Mouse (Mus musculus) heart, embryonic 16.5 days (tissue): ENCODE data around the gene Rnf113a2. TPM values are rescaled to one million over a fixed set of nuclear protein-coding genes. Genes with fewer than 3 reads are reported as not detected.

ENCODE experiments used
- ATAC-seq: fragments of 200-750 bp; cut with Nextera tagmentation; replicated peaks from 2 replicates; pipeline ENCODE4 v1.8.0; 2017; ENCODE audit warnings: moderate number of reproducible peaks; ENCODE audit not compliant: insufficient read depth, low FRiP score; ENCODE audit errors: extremely low read depth
- H3K27ac ChIP-seq: fragments of 300-500 bp; sonication (generic); 2 replicates; pipeline ENCODE4 v1.5.1; 2014; ENCODE audit warnings: mild to moderate bottlenecking, low read length, control low read depth, moderate library complexity
- H3K27me3 ChIP-seq: fragments of 300-500 bp; sonication (generic); 2 replicates; pipeline ENCODE4 v1.6.1; 2014; ENCODE audit warnings: low read length, mixed read lengths; ENCODE audit not compliant: control insufficient read depth, insufficient read depth
- H3K36me3 ChIP-seq: fragments of 300-500 bp; sonication (generic); 2 replicates; pipeline ENCODE4 v1.6.1; 2014; ENCODE audit not compliant: control insufficient read depth, insufficient read depth
- H3K4me1 ChIP-seq: fragments of 300-500 bp; sonication (generic); 2 replicates; pipeline ENCODE4 v1.6.1; 2014; ENCODE audit warnings: low read length, mixed read lengths; ENCODE audit not compliant: control insufficient read depth, insufficient read depth
- H3K4me2 ChIP-seq: fragments of 300-500 bp; sonication (generic); 2 replicates; pipeline ENCODE4 v1.6.1; 2014; ENCODE audit warnings: low read depth, mild to moderate bottlenecking, control low read depth, low read length
- H3K4me3 ChIP-seq: fragments of 300-500 bp; sonication (generic); 2 replicates; pipeline ENCODE4 v1.5.1; 2014; ENCODE audit warnings: mild to moderate bottlenecking, control low read depth, low read length
- H3K9ac ChIP-seq: fragments of 300-500 bp; sonication (generic); 2 replicates; pipeline ENCODE4 v1.6.1; 2014; ENCODE audit warnings: low read length, control low read depth
- H3K9me3 ChIP-seq: fragments of 300-500 bp; sonication (generic); replicated peaks from 2 replicates; pipeline ENCODE4 v1.6.1; 2016; ENCODE audit warnings: low read length; ENCODE audit not compliant: control insufficient read depth
- WGBS: fragments of 180-500 bp; shearing (Covaris S2); extraction: QIAGEN DNeasy Blood & Tissue Kit; methylation state at CpG from one replicate; pipeline ENCODE4 v1.1.7; 2014; 5-methylcytosine and 5-hydroxymethylcytosine counted together
- polyA plus RNA-seq: library from polyadenylated mRNA; unstranded; fragments of >200 nt; fragmentation: Nextera tagmentation; extraction: Ambion mirVana; gene quantifications from 2 replicates; pipeline ENCODE4 v1.2.1, GENCODE M21; 2015

Rnf113a2 gene
- polyA plus RNA-seq, 1 experiment from 2014 or later: 25.1 TPM

DNA sequence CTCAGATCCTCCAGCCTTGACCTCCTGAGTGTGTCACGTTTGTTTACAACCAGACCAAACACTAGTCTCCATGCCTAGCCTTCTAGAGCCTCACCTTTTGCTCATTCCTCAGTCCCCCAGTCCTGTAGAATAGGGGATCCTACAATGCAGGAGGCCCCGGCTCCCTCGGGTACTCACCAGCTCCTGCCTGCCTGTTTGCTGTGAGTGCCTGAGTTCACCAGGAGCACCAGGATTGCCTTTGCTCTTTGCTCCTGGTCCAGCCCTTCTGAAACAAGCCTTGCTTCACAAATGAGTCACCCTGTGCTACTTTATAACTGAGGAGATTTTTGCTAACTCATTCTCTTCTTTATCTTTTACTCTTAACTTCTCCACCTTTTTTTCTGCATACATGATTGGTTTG lies 16.3 kb upstream of the Rnf113a2 start:
- Histone ChIP-seq H3K36me3 (no peaks in the 10 kb centered on the region), H3K27ac (no peak overlapping the region), H3K9ac (no peak overlapping the region), H3K27me3 (no peaks in the 10 kb centered on the region), H3K4me2 (no peak overlapping the region), H3K4me1 (peaks cover 4% of the 10 kb centered on the region; the same call in 1 of the 2 replicates), H3K9me3 (no peaks in the 10 kb centered on the region), H3K4me3 (no peak overlapping the region)
- ATAC-seq: no peak
- WGBS: 61% methylated on average over 3 of the region's 3 CpGs

GRCm38 (mm10) chr12:84402923-84403322 lies 14.1 kb upstream of the Rnf113a2 start:
- H3K9me3 ChIP-seq: no peaks in the 10 kb centered on the region
- H3K36me3 ChIP-seq: no peaks in the 10 kb centered on the region
- ATAC-seq: no peak
- no peaks in the 10 kb centered on the region for H3K27me3 ChIP-seq
- H3K27ac ChIP-seq: 0 out of 2 replicates have a peak overlapping the region, but pooled peaks have one; percentile 14
- no peak overlapping the region for H3K4me2 ChIP-seq
- no peak overlapping the region for H3K9ac ChIP-seq
- peaks cover 4% of the 10 kb centered on the region for H3K4me1 ChIP-seq
- 44% methylated on average over 9 of the region's 9 CpGs for WGBS
- no peak overlapping the region for H3K4me3 ChIP-seq

GRCm38 (mm10) chr12:84404541-84404940 lies 12.5 kb upstream of the Rnf113a2 start:
- no peaks in the 10 kb centered on the region for H3K36me3 ChIP-seq
- no peak overlapping the region for H3K4me3 ChIP-seq
- no peaks in the 10 kb centered on the region for H3K27me3 ChIP-seq
- ATAC-seq: no peak
- H3K9ac ChIP-seq: no peak overlapping the region
- no peak overlapping the region for H3K4me2 ChIP-seq
- WGBS: 92% methylated on average over 6 of the region's 6 CpGs
- H3K4me1 ChIP-seq: peaks cover 8% of the 10 kb centered on the region
- no peak overlapping the region for H3K27ac ChIP-seq
- no peaks in the 10 kb centered on the region for H3K9me3 ChIP-seq

DNA sequence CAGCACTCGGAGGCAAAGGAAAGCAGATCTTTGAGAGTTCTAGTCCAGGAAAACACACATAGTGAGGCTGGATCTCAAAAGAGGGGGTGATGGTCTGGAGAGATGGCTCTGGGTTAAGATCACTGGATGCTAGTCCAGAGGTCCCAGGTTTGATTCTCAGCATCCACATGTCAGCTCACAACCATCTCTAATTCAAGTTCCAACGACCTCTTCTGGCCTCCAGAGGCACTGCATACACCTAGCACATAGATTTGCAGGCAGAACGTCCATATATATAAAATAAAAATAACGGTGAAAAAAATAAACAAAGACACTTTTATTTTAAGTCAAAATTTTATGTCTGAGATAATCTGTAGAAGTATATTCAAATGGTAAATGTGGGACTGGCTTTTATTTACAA lies 9.7 kb upstream of the Rnf113a2 start:
- Histone ChIP-seq H3K4me1 (peaks cover 10% of the 10 kb centered on the region), H3K27me3 (no peaks in the 10 kb centered on the region), H3K27ac (no peak overlapping the region), H3K36me3 (no peaks in the 10 kb centered on the region), H3K4me3 (no peak overlapping the region), H3K9me3 (no peaks in the 10 kb centered on the region), H3K4me2 (no peak overlapping the region), H3K9ac (no peak overlapping the region)
- ATAC-seq: no peak
- 64% methylated on average over 4 of the region's 4 CpGs for WGBS

- Histone ChIP-seq H3K27me3 (no peaks in the 10 kb centered on the region), H3K9me3 (no peaks in the 10 kb centered on the region), H3K27ac (peak overlapping the region; percentile 96), H3K9ac (peak overlapping the region; percentile 94), H3K36me3 (no peaks in the 10 kb centered on the region), H3K4me3 (peak overlapping the region; percentile 94), H3K4me1 (peaks cover 7% of the 10 kb centered on the region), H3K4me2 (peak overlapping the region; percentile 74)
- peak; percentile 60 for ATAC-seq
- 1% methylated on average over 45 of the region's 52 CpGs for WGBS
Observed at GRCm38 (mm10) chr12:84407874-84408818, 8.8 kb upstream of the Rnf113a2 start.

- no peaks in the 10 kb centered on the region for H3K36me3 ChIP-seq
- ATAC-seq: peak; percentile 95
- H3K9ac ChIP-seq: peak within 1 kb of the TSS; percentile 94
- H3K4me1 ChIP-seq: peaks cover 7% of the 10 kb centered on the region
- no peaks in the 10 kb centered on the region for H3K9me3 ChIP-seq
- H3K4me3 ChIP-seq: peak within 1 kb of the TSS; percentile 94
- peak within 1 kb of the TSS; percentile 96 for H3K27ac ChIP-seq
- under 1% methylated on average over 60 of the region's 63 CpGs for WGBS
- H3K4me2 ChIP-seq: peak within 1 kb of the TSS; percentile 74
- no peaks in the 10 kb centered on the region for H3K27me3 ChIP-seq
Observed at GRCm38 (mm10) chr12:84408819-84409507, 8.0 kb upstream of the Rnf113a2 start, which contains the start of the genes Entpd5 and Bbof1. Gene Entpd5, minus strand, starts transcription at chr12:84409029. Gene Bbof1, plus strand, starts transcription at chr12:84409071.

DNA sequence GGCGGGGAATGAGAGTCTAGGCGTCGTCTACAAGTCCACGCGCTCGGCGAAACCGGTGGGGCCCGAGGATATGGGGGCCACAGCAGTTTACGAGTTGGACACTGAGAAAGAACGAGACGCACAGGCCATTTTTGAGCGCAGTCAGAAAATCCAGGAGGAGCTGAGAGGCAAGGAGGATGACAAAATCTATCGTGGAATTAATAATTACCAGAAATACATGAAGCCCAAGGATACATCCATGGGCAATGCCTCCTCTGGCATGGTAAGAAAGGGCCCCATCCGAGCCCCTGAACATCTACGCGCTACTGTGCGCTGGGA lies 568 bp downstream of the Rnf113a2 start:
- no peak for ATAC-seq
- no peaks in the 10 kb centered on the region for H3K9me3 ChIP-seq
- WGBS: 32% methylated on average over 18 of the region's 18 CpGs
- no peaks in the 10 kb centered on the region for H3K27me3 ChIP-seq
- peak overlapping the region; percentile 53 for H3K4me3 ChIP-seq
- peak overlapping the region; percentile 66 for H3K4me2 ChIP-seq
- H3K9ac ChIP-seq: peak overlapping the region; percentile 68
- peaks cover 4% of the 10 kb centered on the region; the same call in 1 of the 2 replicates for H3K4me1 ChIP-seq
- no peak overlapping the region for H3K27ac ChIP-seq
- no peaks in the 10 kb centered on the region for H3K36me3 ChIP-seq

DNA sequence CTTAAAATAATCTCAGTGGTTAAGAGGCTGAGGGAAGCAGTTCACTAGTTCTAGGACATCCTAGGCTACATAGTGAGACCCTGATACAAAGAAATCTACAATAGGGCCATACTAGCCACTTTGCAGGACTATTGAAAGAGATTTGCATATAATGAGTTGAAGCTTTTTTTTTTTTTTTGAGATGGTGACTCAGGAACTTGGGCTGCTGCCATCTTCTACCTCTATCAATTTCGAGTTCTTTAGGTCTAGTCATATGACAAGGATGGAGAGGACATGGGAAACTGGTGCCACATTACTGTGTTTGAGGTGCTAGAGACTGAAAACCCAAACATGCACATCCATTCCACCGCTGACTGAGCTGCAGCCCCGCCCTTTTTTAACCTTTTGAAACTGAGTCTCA lies 7.0 kb downstream of the Rnf113a2 start:
- Histone ChIP-seq H3K4me3 (no peak overlapping the region), H3K9me3 (no peaks in the 10 kb centered on the region), H3K27me3 (no peaks in the 10 kb centered on the region), H3K27ac (no peak overlapping the region), H3K9ac (no peak overlapping the region), H3K4me1 (no peaks in the 10 kb centered on the region), H3K36me3 (no peaks in the 10 kb centered on the region), H3K4me2 (no peak overlapping the region)
- 50% methylated on average over 3 of the region's 3 CpGs for WGBS
- ATAC-seq: no peak

DNA sequence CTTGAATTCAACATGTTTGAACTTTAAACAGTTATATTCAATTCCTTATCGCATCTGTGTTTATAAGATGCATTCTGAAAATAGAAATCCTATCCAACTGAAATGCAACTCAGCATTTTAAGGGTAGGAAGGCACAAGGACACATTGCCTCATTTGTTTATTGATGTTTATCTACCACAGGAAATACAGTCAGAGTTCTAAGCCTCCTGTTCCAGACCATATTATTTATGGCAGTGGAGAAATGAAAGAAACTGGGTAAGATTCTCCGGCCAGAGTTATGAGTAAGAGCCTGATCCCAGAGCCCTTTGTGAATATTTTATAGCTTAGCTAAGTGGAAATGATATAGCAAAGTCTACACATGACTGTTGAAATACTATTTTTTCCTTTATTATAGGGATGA lies 12.8 kb downstream of the Rnf113a2 start:
- Histone ChIP-seq H3K27me3 (no peaks in the 10 kb centered on the region), H3K4me2 (no peak overlapping the region), H3K9ac (no peak overlapping the region), H3K4me1 (no peaks in the 10 kb centered on the region), H3K27ac (no peak overlapping the region), H3K4me3 (no peak overlapping the region), H3K36me3 (peaks cover 11% of the 10 kb centered on the region; the same call in 1 of the 2 replicates), H3K9me3 (no peaks in the 10 kb centered on the region)
- ATAC-seq: no peak
- 84% methylated on average over 2 of the region's 2 CpGs for WGBS
